Mouse (Mus musculus): ENCODE data around the gene Eef1akmt3. TPM values are rescaled to one million over a fixed set of nuclear protein-coding genes. Genes with fewer than 3 reads are reported as not detected.

Gene Eef1akmt3
- total and polyA plus RNA-seq, 2 experiments from 2014 or later: 0.19 to 0.31 TPM

- H3K4me1 ChIP-seq (ENCODE audit: insufficient read depth, low read length): peaks cover 12% of the 10 kb centered on the region; the same call in 1 of the 2 replicates
- H3K27ac ChIP-seq: peak overlapping the region; percentile 92
- TF ChIP-seq CTCF (IDR thresholded peaks at IDR 0.05; ENCODE audit: low read depth): no peak
- H3K9me3 ChIP-seq (ENCODE audit: low read length): no peaks in the 10 kb centered on the region
- 22% methylated on average over 5 of the region's 5 CpGs for WGBS
- no peaks in the 10 kb centered on the region for H3K27me3 ChIP-seq (ENCODE audit: insufficient read depth, low read length)
- DNase-seq (ENCODE audit: low spot score) (no peak), ATAC-seq (no peak)
- peaks cover 28% of the 10 kb centered on the region for H3K36me3 ChIP-seq (ENCODE audit: insufficient read depth, low read length)
- peak overlapping the region; percentile 86 for H3K4me3 ChIP-seq (ENCODE audit: low read length)
- H3K4me2 ChIP-seq (ENCODE audit: low read depth, low read length): peak overlapping the region; percentile 88
- peak overlapping the region; percentile 93 for H3K9ac ChIP-seq (replicated peaks; ENCODE audit: low read length)
Measured at GRCm38 (mm10) chr10:127061085-127061484, 19.8 kb upstream of the Eef1akmt3 start.

DNA sequence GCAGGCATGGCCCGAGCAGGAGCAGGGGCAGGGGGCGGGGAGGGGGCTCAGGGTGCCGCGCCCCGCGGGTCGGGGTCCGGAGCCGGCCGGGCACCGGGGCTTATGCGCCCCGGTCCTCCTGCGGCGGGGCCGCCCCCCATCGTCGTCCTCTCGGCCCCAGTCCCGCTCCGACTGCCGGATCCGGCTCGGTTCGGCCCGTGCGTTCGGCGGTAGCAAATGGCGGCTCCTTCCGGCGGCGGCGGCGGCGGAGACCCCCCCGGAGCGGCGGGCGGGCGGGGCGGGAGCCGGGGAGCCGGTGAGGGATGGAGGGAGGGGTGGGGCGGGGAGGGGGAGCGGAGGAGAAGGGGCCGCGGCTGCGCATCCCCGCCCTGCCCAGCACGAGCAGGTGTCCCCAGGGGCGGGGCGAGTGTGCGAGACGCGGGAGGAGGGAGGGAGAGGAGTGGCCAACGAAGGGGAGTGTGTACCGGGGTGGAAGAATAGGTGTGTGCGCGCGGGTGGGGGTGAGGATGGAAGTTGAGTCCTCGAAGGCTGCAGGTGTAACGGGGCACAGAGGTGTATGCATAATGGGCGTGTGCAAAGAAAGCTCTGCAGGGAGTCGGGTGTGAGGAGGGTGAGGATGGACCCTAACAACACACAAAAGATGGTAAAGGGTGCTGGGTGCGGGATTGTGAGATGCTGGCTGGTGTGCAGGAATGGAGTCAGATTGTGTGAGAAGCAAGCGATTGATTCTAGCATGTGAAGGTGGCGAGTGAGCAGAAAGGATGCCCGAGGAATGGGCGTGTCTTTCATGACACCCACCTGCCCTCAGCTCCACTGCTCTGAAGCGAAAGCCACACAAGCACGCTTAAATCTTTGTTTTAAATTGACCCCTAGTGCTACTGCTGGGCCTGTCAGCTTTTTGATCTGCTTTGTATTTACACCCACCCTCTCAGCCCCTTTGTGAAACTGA is 18.9 kb upstream of the Eef1akmt3 start, which contains the start of gene March9:
TSS of gene March9 (minus strand) at position 217 of the 949 bp plus-strand sequence.
- ATAC-seq: peak; percentile 41
- DNase-seq (ENCODE audit: low spot score): peak; percentile 93
- H3K27me3 ChIP-seq (ENCODE audit: insufficient read depth, low read length): no peaks in the 10 kb centered on the region
- peak within 1 kb of the TSS; percentile 92 for H3K27ac ChIP-seq
- no peak for TF ChIP-seq CTCF (IDR thresholded peaks at IDR 0.05; ENCODE audit: low read depth)
- peak within 1 kb of the TSS; percentile 88 for H3K4me2 ChIP-seq (ENCODE audit: low read depth, low read length)
- no peaks in the 10 kb centered on the region for H3K9me3 ChIP-seq (ENCODE audit: low read length)
- 1% methylated on average over 68 of the region's 72 CpGs for WGBS
- H3K4me1 ChIP-seq (ENCODE audit: insufficient read depth, low read length): peaks cover 12% of the 10 kb centered on the region; the same call in 1 of the 2 replicates
- peak within 1 kb of the TSS; percentile 93 for H3K9ac ChIP-seq (replicated peaks; ENCODE audit: low read length)
- peak within 1 kb of the TSS; percentile 86 for H3K4me3 ChIP-seq (ENCODE audit: low read length)
- H3K36me3 ChIP-seq (ENCODE audit: insufficient read depth, low read length): peaks cover 28% of the 10 kb centered on the region

- no peaks in the 10 kb centered on the region for H3K27me3 ChIP-seq (ENCODE audit: insufficient read depth, low read length)
- under 1% methylated on average over 62 of the region's 92 CpGs for WGBS
- peak overlapping the region; percentile 88 for H3K4me2 ChIP-seq (ENCODE audit: low read depth, low read length)
- H3K9me3 ChIP-seq (ENCODE audit: low read length): no peaks in the 10 kb centered on the region
- no peak for TF ChIP-seq CTCF (IDR thresholded peaks at IDR 0.05; ENCODE audit: low read depth)
- ATAC-seq (no peak), DNase-seq (ENCODE audit: low spot score) (peak; percentile 66)
- H3K36me3 ChIP-seq (ENCODE audit: insufficient read depth, low read length): peaks cover 29% of the 10 kb centered on the region
- H3K4me1 ChIP-seq (ENCODE audit: insufficient read depth, low read length): peaks cover 6% of the 10 kb centered on the region; the same call in 1 of the 2 replicates
- H3K4me3 ChIP-seq (ENCODE audit: low read length): peak overlapping the region; percentile 86
- H3K9ac ChIP-seq (replicated peaks; ENCODE audit: low read length): peak overlapping the region; percentile 93
- H3K27ac ChIP-seq: peak overlapping the region; percentile 92
Measured at GRCm38 (mm10) chr10:127059174-127059967, 18.1 kb upstream of the Eef1akmt3 start.

- Histone ChIP-seq H3K9ac (replicated peaks; ENCODE audit: low read length) (peak overlapping the region; percentile 93), H3K36me3 (ENCODE audit: insufficient read depth, low read length) (peaks cover 35% of the 10 kb centered on the region), H3K4me2 (ENCODE audit: low read depth, low read length) (peak overlapping the region; percentile 88), H3K9me3 (ENCODE audit: low read length) (no peaks in the 10 kb centered on the region), H3K27ac (peak overlapping the region; percentile 92; the same call in 1 of the 2 replicates), H3K4me3 (ENCODE audit: low read length) (peak overlapping the region; percentile 86), H3K27me3 (ENCODE audit: insufficient read depth, low read length) (no peaks in the 10 kb centered on the region), H3K4me1 (ENCODE audit: insufficient read depth, low read length) (peaks cover 5% of the 10 kb centered on the region; the same call in 1 of the 2 replicates)
- WGBS: 3% methylated on average over 8 of the region's 8 CpGs
- ATAC-seq: no peak
- no peak for TF ChIP-seq CTCF (IDR thresholded peaks at IDR 0.05; ENCODE audit: low read depth)
- no peak for DNase-seq (ENCODE audit: low spot score)
Measured at GRCm38 (mm10) chr10:127058708-127059107, 17.4 kb upstream of the Eef1akmt3 start.

- ATAC-seq: peak; percentile 21; the same call in 1 of the 2 replicates
- no peak overlapping the region for H3K27ac ChIP-seq
- peak; percentile 95 for TF ChIP-seq CTCF (IDR thresholded peaks at IDR 0.05; ENCODE audit: low read depth)
Measured at GRCm38 (mm10) chr10:127058161-127058560, 16.8 kb upstream of the Eef1akmt3 start.

DNA sequence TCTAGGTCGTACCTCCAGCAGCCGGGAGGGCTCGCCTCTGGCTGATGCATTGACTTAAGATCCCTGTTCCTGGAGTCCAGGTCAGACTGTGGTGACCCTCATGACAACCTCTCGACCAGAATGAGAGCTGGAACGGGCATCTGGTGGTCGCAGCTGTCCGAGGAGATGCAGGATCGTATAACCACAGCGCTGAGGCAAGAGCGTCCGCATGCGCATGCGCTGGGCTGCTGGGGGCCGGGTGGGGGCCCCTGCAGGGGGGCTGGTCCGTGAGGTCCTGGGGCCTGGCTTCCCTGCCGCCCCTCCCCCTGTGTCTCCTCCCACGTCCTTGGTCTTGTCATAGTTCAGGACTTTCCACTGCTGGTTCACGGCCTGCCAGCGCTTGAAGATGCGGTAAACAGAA is 15.2 kb upstream of the Eef1akmt3 start:
- peaks cover 35% of the 10 kb centered on the region for H3K36me3 ChIP-seq (ENCODE audit: insufficient read depth, low read length)
- H3K4me3 ChIP-seq (ENCODE audit: low read length): no peak overlapping the region
- no peaks in the 10 kb centered on the region for H3K9me3 ChIP-seq (ENCODE audit: low read length)
- no peak overlapping the region for H3K27ac ChIP-seq
- H3K9ac ChIP-seq (replicated peaks; ENCODE audit: low read length): no peak overlapping the region
- no peaks in the 10 kb centered on the region for H3K27me3 ChIP-seq (ENCODE audit: insufficient read depth, low read length)
- 88% methylated on average over 20 of the region's 20 CpGs for WGBS
- DNase-seq (ENCODE audit: low spot score) (no peak), ATAC-seq (no peak)
- H3K4me2 ChIP-seq (ENCODE audit: low read depth, low read length): no peak overlapping the region
- peaks cover 3% of the 10 kb centered on the region; the same call in 1 of the 2 replicates for H3K4me1 ChIP-seq (ENCODE audit: insufficient read depth, low read length)
- TF ChIP-seq CTCF (IDR thresholded peaks at IDR 0.05; ENCODE audit: low read depth): no peak

More at GRCm38 (mm10) chr10:127058161-127058560, 16.8 kb upstream of the Eef1akmt3 start:
- Histone ChIP-seq H3K9ac (replicated peaks; ENCODE audit: low read length) (no peak overlapping the region; the same call in 1 of the 2 replicates), H3K4me1 (ENCODE audit: insufficient read depth, low read length) (peaks cover 5% of the 10 kb centered on the region; the same call in 1 of the 2 replicates), H3K27me3 (ENCODE audit: insufficient read depth, low read length) (no peaks in the 10 kb centered on the region), H3K4me3 (ENCODE audit: low read length) (peak overlapping the region; percentile 86), H3K36me3 (ENCODE audit: insufficient read depth, low read length) (peaks cover 35% of the 10 kb centered on the region), H3K9me3 (ENCODE audit: low read length) (no peaks in the 10 kb centered on the region), H3K4me2 (ENCODE audit: low read depth, low read length) (peak overlapping the region; percentile 88)
- peak; percentile 84 for DNase-seq (ENCODE audit: low spot score)
- 0% methylated on average over 9 of the region's 9 CpGs for WGBS
